Mouse (Mus musculus) CH12.LX (cell line): ENCODE data around the gene Kif1a.

Experiments used
- CTCF ChIP-seq, 2 experiments: IDR thresholded peaks in 1 of 2; conservative IDR thresholded peaks in 1 of 2; 2 replicates each; pipeline ENCODE4 v1.5.1; 2011 to 2012; ENCODE audit warnings: low read depth in 2 of 2, low read length in 2 of 2, improper control_type of control experiment in 1 of 2, inconsistent platforms in 1 of 2, mild to moderate bottlenecking in 1 of 2, moderate library complexity in 1 of 2
- EP300 ChIP-seq: IDR thresholded peaks from 2 replicates; pipeline ENCODE4 v1.6.1; 2011; ENCODE audit warnings: low read length, improper control_type of control experiment
- ETS1 ChIP-seq: conservative IDR thresholded peaks from 2 replicates; pipeline ENCODE4 v1.6.1; 2012; ENCODE audit warnings: low read depth, mild to moderate bottlenecking, inconsistent platforms, low read length, improper control_type of control experiment, moderate library complexity
- JUND ChIP-seq: conservative IDR thresholded peaks from 2 replicates; pipeline ENCODE4 v1.6.1; 2011; ENCODE audit warnings: low read depth, low read length, improper control_type of control experiment
- MXI1 ChIP-seq: IDR thresholded peaks from 2 replicates; pipeline ENCODE4 v1.6.1; 2011; ENCODE audit warnings: mild to moderate bottlenecking, low read depth, low read length, improper control_type of control experiment
- RAD21 ChIP-seq: IDR thresholded peaks from 2 replicates; pipeline ENCODE4 v1.6.1; 2011; ENCODE audit warnings: low read depth, mild to moderate bottlenecking, low read length, improper control_type of control experiment, moderate library complexity
- SIN3A ChIP-seq: IDR thresholded peaks from 2 replicates; pipeline ENCODE4 v1.6.1; 2012; ENCODE audit warnings: low read length, improper control_type of control experiment, inconsistent platforms
- TCF12 ChIP-seq: IDR thresholded peaks from 2 replicates; pipeline ENCODE4 v1.6.1; 2014; ENCODE audit warnings: low read depth, mild to moderate bottlenecking, inconsistent platforms, low read length, improper control_type of control experiment
- USF1 ChIP-seq: IDR thresholded peaks from 2 replicates; pipeline ENCODE4 v1.6.1; 2014; ENCODE audit warnings: low read depth, mild to moderate bottlenecking, inconsistent platforms, low read length, improper control_type of control experiment
- ZKSCAN1 ChIP-seq: IDR thresholded peaks from 2 replicates; pipeline ENCODE4 v1.6.1; 2012; ENCODE audit warnings: low read depth, inconsistent platforms, low read length, improper control_type of control experiment, borderline replicate concordance

GRCm38 (mm10) chr1:93092582-93092981 lies 9.2 kb downstream of the Kif1a start:
- TF ChIP-seq EP300 (no peak), SIN3A (no peak), ETS1 (no peak), RAD21 (no peak), MXI1 (no peak), CTCF (conservative IDR thresholded peaks at IDR 0.05 in 1 of 2, IDR thresholded peaks at IDR 0.05 in 1 of 2; ENCODE audit: low read depth in 2 of 2, low read length in 2 of 2) (no peak), TCF12 (no peak), USF1 (no peak), ZKSCAN1 (no peak), JUND (no peak)
